Mouse (Mus musculus): ENCODE data around the gene Aldh1l1.

DNA sequence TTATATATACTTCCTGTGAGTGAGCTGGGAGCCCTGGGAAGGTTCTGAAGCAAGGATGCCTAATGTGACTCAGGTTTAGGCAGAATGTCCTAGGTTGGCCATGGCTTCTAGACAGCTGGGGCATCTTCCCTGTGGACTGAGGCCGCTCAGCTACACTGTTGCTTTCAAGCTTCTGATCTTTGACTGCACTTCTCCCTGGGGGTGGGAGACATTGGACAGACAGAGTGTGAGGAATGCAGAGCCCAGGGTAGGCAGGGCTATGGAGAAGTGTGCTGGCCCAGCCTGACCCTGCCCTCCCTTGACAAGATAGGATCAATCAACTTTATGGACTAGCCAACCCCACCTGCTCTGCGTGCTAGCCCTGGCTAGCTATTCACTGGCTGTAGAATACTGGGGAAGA, 25.0 kb upstream of the Aldh1l1 start:
- TF ChIP-seq CTCF (IDR thresholded peaks at IDR 0.05; ENCODE audit: low read depth, low read length) (no peak), GATA1 (IDR thresholded peaks at IDR 0.05; ENCODE audit: borderline replicate concordance, low read length) (no peak), TAL1 (conservative IDR thresholded peaks at IDR 0.05; ENCODE audit: low read depth, low read length) (no peak), POLR2AphosphoS5 (IDR thresholded peaks at IDR 0.05; ENCODE audit: insufficient replicate concordance, low read depth, low read length) (no peak)

Data from G1E (cell line).